Comparison of ENCODE assay signal across 20 mouse cellular contexts in genomic region chr4:114945021-114945420, GRCm38 (mm10). TPM values are rescaled to one million over a fixed set of nuclear protein-coding genes. Genes with fewer than 3 reads are reported as not detected.
DNase-seq lines count a peak whose midpoint lies in the region; ATAC-seq lines count a peak whose summit lies in the region.
"Had no signal": no experiment of that assay in that cellular context is flagged by ENCODE, and none has a peak within 500 bp of the region (broad histone marks: within the 10 kb centered on the region; RNA-seq: fewer than 3 reads in every experiment).

No protein-coding gene starts in this region.

- no peak overlapping the region for H3K4me2 ChIP-seq in midbrain, embryonic 11.5 days
- no peak overlapping the region for H3K4me2 ChIP-seq in midbrain, embryonic 16.5 days (ENCODE audit: low read length)
- H3K4me2 ChIP-seq: heart, embryonic 12.5 days; stomach, embryonic 15.5 days had no signal

- DNase-seq in gastrocnemius, postnatal 25 days: peak; percentile 12
- no peak for DNase-seq in gastrocnemius, postnatal 14 days
- peak; percentile 80 for DNase-seq in midbrain, embryonic 11.5 days (ENCODE audit: low spot score, missing footprints)
- DNase-seq in adrenal gland, postnatal 25 days: peak; percentile 33
- DNase-seq in embryonic facial prominence, embryonic 10.5 days (ENCODE audit: low spot score): peak; percentile 45
- no peak for DNase-seq in kidney, postnatal 10 days
- no peak for DNase-seq in urinary bladder, postnatal 10 days (ENCODE audit: low spot score)
- DNase-seq: cerebellum, adult 11-12 months; kidney, adult 2 months; kidney, postnatal 4 days; layer of hippocampus, postnatal 36 days; lung, adult 18-20 months; thymus, postnatal 14 days had no signal

- intact Hi-C loops in gastrocnemius, postnatal 14 days (cut with DNase I; ENCODE audit: low total_unique reads): loop anchor here (5.0 kb wide), 1 partner anchor 278 kb away; no protein-coding TSS in a partner anchor

- H3K9ac ChIP-seq in midbrain, embryonic 11.5 days (ENCODE audit: low read length): no peak overlapping the region
- H3K9ac ChIP-seq in midbrain, embryonic 16.5 days (ENCODE audit: low read depth, low read length): no peak overlapping the region
- H3K9ac ChIP-seq: heart, embryonic 12.5 days; stomach, embryonic 15.5 days had no signal

- no peak overlapping the region for H3K27ac ChIP-seq in midbrain, embryonic 11.5 days (ENCODE audit: low read depth, low read length)
- no peak overlapping the region for H3K27ac ChIP-seq in midbrain, embryonic 16.5 days (ENCODE audit: low read length)
- H3K27ac ChIP-seq in embryonic facial prominence, embryonic 10.5 days (replicated peaks): no peak overlapping the region
- H3K27ac ChIP-seq: stomach, embryonic 15.5 days had no signal

- H3K36me3 ChIP-seq in midbrain, embryonic 11.5 days (ENCODE audit: control insufficient read depth, insufficient read depth, low read length): no peaks in the 10 kb centered on the region
- H3K36me3 ChIP-seq in midbrain, embryonic 16.5 days (ENCODE audit: control insufficient read depth, insufficient read depth, low read length): no peaks in the 10 kb centered on the region
- no peaks in the 10 kb centered on the region for H3K36me3 ChIP-seq in embryonic facial prominence, embryonic 10.5 days (replicated peaks)
- H3K36me3 ChIP-seq: heart, embryonic 12.5 days; stomach, embryonic 15.5 days had no signal

- H3K27me3 ChIP-seq in midbrain, embryonic 11.5 days (ENCODE audit: control insufficient read depth, insufficient read depth, low read length): no peaks in the 10 kb centered on the region
- peaks cover 2% of the 10 kb centered on the region; the same call in 1 of the 2 replicates for H3K27me3 ChIP-seq in midbrain, embryonic 16.5 days (ENCODE audit: control insufficient read depth, insufficient read depth, low read depth, low read length)
- peaks cover 91% of the 10 kb centered on the region for H3K27me3 ChIP-seq in embryonic facial prominence, embryonic 10.5 days (replicated peaks; ENCODE audit: low read depth, poor library complexity, severe bottlenecking)

- 34% methylated on average over 5 of the region's 5 CpGs for WGBS in midbrain, embryonic 11.5 days
- WGBS in midbrain, embryonic 16.5 days: 34% methylated on average over 5 of the region's 5 CpGs
- 25% methylated on average over 5 of the region's 5 CpGs for WGBS in embryonic facial prominence, embryonic 10.5 days

- H3K9me3 ChIP-seq in midbrain, embryonic 11.5 days (ENCODE audit: control insufficient read depth, low read length): no peaks in the 10 kb centered on the region
- no peaks in the 10 kb centered on the region for H3K9me3 ChIP-seq in midbrain, embryonic 16.5 days (replicated peaks; ENCODE audit: control insufficient read depth, low read length, poor library complexity, severe bottlenecking)
- H3K9me3 ChIP-seq in embryonic facial prominence, embryonic 10.5 days: no peaks in the 10 kb centered on the region
- H3K9me3 ChIP-seq: heart, embryonic 12.5 days; stomach, embryonic 15.5 days had no signal

- no peak for ATAC-seq in midbrain, embryonic 11.5 days (ENCODE audit: low FRiP score)
- no peak for ATAC-seq in midbrain, embryonic 16.5 days

- H3K4me3 ChIP-seq in midbrain, embryonic 11.5 days (ENCODE audit: low read depth, low read length): no peak overlapping the region
- H3K4me3 ChIP-seq in midbrain, embryonic 16.5 days (ENCODE audit: low read depth, low read length): no peak overlapping the region
- H3K4me3 ChIP-seq in embryonic facial prominence, embryonic 10.5 days: no peak overlapping the region
- H3K4me3 ChIP-seq: heart, embryonic 12.5 days; stomach, embryonic 15.5 days had no signal

- no peaks in the 10 kb centered on the region; the same call in 1 of the 2 replicates for H3K4me1 ChIP-seq in midbrain, embryonic 11.5 days (ENCODE audit: control insufficient read depth, insufficient read depth, low read length)
- H3K4me1 ChIP-seq in midbrain, embryonic 16.5 days (ENCODE audit: control insufficient read depth, insufficient read depth, low read length): 0 out of 2 replicates have a peak, but pooled peaks cover 3% of the 10 kb centered on the region
- H3K4me1 ChIP-seq in embryonic facial prominence, embryonic 10.5 days: peaks cover 30% of the 10 kb centered on the region
- H3K4me1 ChIP-seq: heart, embryonic 12.5 days; stomach, embryonic 15.5 days had no signal

RNA-seq across cellular contexts. Expression of gene Foxe3, which starts 19.2 kb away (rescaled TPM):
- not detected for total RNA-seq in gastrocnemius, postnatal 25 days (2021)
- not detected for total RNA-seq in gastrocnemius, postnatal 14 days (2021)
- 0.44 and 1.1 TPM in 2 replicates for polyA plus RNA-seq in midbrain, embryonic 11.5 days (2014; fragmentation: Nextera tagmentation; extraction: Ambion mirVana)
- not detected in 2 replicates for polyA plus RNA-seq in midbrain, embryonic 16.5 days (2015; fragmentation: Nextera tagmentation; extraction: Ambion mirVana)
- not detected in 2 replicates for total RNA-seq in adrenal gland, postnatal 25 days (2021)
- polyA plus RNA-seq in embryonic facial prominence, embryonic 10.5 days (2016; fragmentation: Nextera tagmentation; extraction: Ambion mirVana): 1.0 and 1.5 TPM in 2 replicates
- total RNA-seq: layer of hippocampus, postnatal 36 days; neutrophil, adult 5-6 weeks had no signal
- polyA plus RNA-seq: cortical plate, adult 2 months; heart, embryonic 12.5 days; hindbrain, embryonic 11.5 days; kidney, adult 2 months; limb, embryonic 11.5 days; stomach, embryonic 15.5 days had no signal

RNA-seq across cellular contexts. Expression of gene Foxd2, which starts 36.3 kb away (rescaled TPM):
- total RNA-seq in gastrocnemius, postnatal 25 days (2021): under 1 TPM; 0.19 to 0.33 TPM
- total RNA-seq in gastrocnemius, postnatal 14 days (2021): under 1 TPM; 0.42 to 0.72 TPM
- polyA plus RNA-seq in midbrain, embryonic 11.5 days (2014; fragmentation: Nextera tagmentation; extraction: Ambion mirVana): 2.0 and 2.4 TPM in 2 replicates
- polyA plus RNA-seq in midbrain, embryonic 16.5 days (2015; fragmentation: Nextera tagmentation; extraction: Ambion mirVana): 0.23 and 0.24 TPM in 2 replicates
- 1.1 and 1.6 TPM in 2 replicates for total RNA-seq in adrenal gland, postnatal 25 days (2021)
- polyA plus RNA-seq in embryonic facial prominence, embryonic 10.5 days (2016; fragmentation: Nextera tagmentation; extraction: Ambion mirVana): 4.6 and 4.8 TPM in 2 replicates
- polyA plus RNA-seq: heart, embryonic 12.5 days had no signal

RNA-seq across cellular contexts. Expression of gene Cmpk1, which starts 42.0 kb away (rescaled TPM):
- 10 to 100 TPM; 23.3 to 27.8 TPM for total RNA-seq in gastrocnemius, postnatal 25 days (2021)
- total RNA-seq in gastrocnemius, postnatal 14 days (2021): 10 to 100 TPM; 24.5 to 26.9 TPM
- 145 and 152 TPM in 2 replicates for polyA plus RNA-seq in midbrain, embryonic 11.5 days (2014; fragmentation: Nextera tagmentation; extraction: Ambion mirVana)
- polyA plus RNA-seq in midbrain, embryonic 16.5 days (2015; fragmentation: Nextera tagmentation; extraction: Ambion mirVana): 218 and 229 TPM in 2 replicates
- 102 and 104 TPM in 2 replicates for total RNA-seq in adrenal gland, postnatal 25 days (2021)
- polyA plus RNA-seq in embryonic facial prominence, embryonic 10.5 days (2016; fragmentation: Nextera tagmentation; extraction: Ambion mirVana): 71.8 and 77.6 TPM in 2 replicates

RNA-seq across cellular contexts. Expression of gene Stil, which starts 54.9 kb away (rescaled TPM):
- under 1 TPM in 1 of 2 experiments, not detected in 1; 0.24 TPM for total RNA-seq in gastrocnemius, postnatal 25 days (2021)
- total RNA-seq in gastrocnemius, postnatal 14 days (2021): under 1 TPM; 0.84 to 0.86 TPM
- 19.7 and 24.8 TPM in 2 replicates for polyA plus RNA-seq in midbrain, embryonic 11.5 days (2014; fragmentation: Nextera tagmentation; extraction: Ambion mirVana)
- polyA plus RNA-seq in midbrain, embryonic 16.5 days (2015; fragmentation: Nextera tagmentation; extraction: Ambion mirVana): 2.0 and 2.1 TPM in 2 replicates
- total RNA-seq in adrenal gland, postnatal 25 days (2021): 0.94 and 1.2 TPM in 2 replicates
- polyA plus RNA-seq in embryonic facial prominence, embryonic 10.5 days (2016; fragmentation: Nextera tagmentation; extraction: Ambion mirVana): 19.3 and 20.5 TPM in 2 replicates
- total RNA-seq: neutrophil, adult 5-6 weeks had no signal

Comparison
In these comparisons a context has a peak if more than half of its experiments do, and no peak if none do; other contexts are left out.
1. DNase-seq: peak in gastrocnemius, postnatal 25 days (single experiment), midbrain, embryonic 11.5 days (single experiment), adrenal gland, postnatal 25 days (single experiment) and embryonic facial prominence, embryonic 10.5 days (single experiment); none in gastrocnemius, postnatal 14 days (single experiment), kidney, postnatal 10 days (single experiment) and urinary bladder, postnatal 10 days (single experiment).